Mouse (Mus musculus): ENCODE results near the gene Abca1.

GRCm38 (mm10) chr4:53062301-53063008, 97.2 kb downstream of the Abca1 start:
- TF ChIP-seq CTCF (IDR thresholded peaks at IDR 0.05; ENCODE audit: low read depth) (no peak), EP300 (IDR thresholded peaks at IDR 0.05; ENCODE audit: low read depth) (no peak)
